Mouse (Mus musculus) midbrain, embryonic 16.5 days (tissue): Measurements from ENCODE around the gene Clec1a. TPM values are rescaled to one million over a fixed set of nuclear protein-coding genes. Genes with fewer than 3 reads are reported as not detected.

ENCODE experiments used
- ATAC-seq: fragments of 200-750 bp; cut with Nextera tagmentation; 2 replicates; pipeline ENCODE4 v1.8.0; 2017; ENCODE audit warnings: moderate TSS enrichment
- H3K27ac ChIP-seq: fragments of 300-500 bp; sonication (generic); 2 replicates; pipeline ENCODE4 v1.5.1; 2014; ENCODE audit warnings: mild to moderate bottlenecking, low read length, mixed read lengths
- H3K27me3 ChIP-seq: fragments of 300-500 bp; sonication (generic); 2 replicates; pipeline ENCODE4 v1.6.1; 2014; ENCODE audit warnings: low read depth, low read length, mixed read lengths; ENCODE audit not compliant: control insufficient read depth, insufficient read depth
- H3K36me3 ChIP-seq: fragments of 300-500 bp; sonication (generic); 2 replicates; pipeline ENCODE4 v1.6.1; 2014; ENCODE audit warnings: mild to moderate bottlenecking, low read length, moderate library complexity, mixed read lengths; ENCODE audit not compliant: control insufficient read depth, insufficient read depth
- H3K4me1 ChIP-seq: fragments of 300-500 bp; sonication (generic); 2 replicates; pipeline ENCODE4 v1.6.1; 2014; ENCODE audit warnings: mild to moderate bottlenecking, low read length, mixed read lengths; ENCODE audit not compliant: control insufficient read depth, insufficient read depth
- H3K4me2 ChIP-seq: fragments of 300-500 bp; sonication (generic); 2 replicates; pipeline ENCODE4 v1.6.1; 2014; ENCODE audit warnings: mild to moderate bottlenecking, low read length, mixed read lengths
- H3K4me3 ChIP-seq: fragments of 300-500 bp; sonication (generic); 2 replicates; pipeline ENCODE4 v1.5.1; 2014; ENCODE audit warnings: low read depth, mild to moderate bottlenecking, low read length, moderate library complexity, mixed read lengths
- H3K9ac ChIP-seq: fragments of 300-500 bp; sonication (generic); 2 replicates; pipeline ENCODE4 v1.6.1; 2014; ENCODE audit warnings: low read depth, low read length, mixed read lengths
- H3K9me3 ChIP-seq: fragments of 300-500 bp; sonication (generic); replicated peaks from 2 replicates; pipeline ENCODE4 v1.6.1; 2014; ENCODE audit warnings: mild to moderate bottlenecking, low read length, mixed read lengths; ENCODE audit not compliant: control insufficient read depth, poor library complexity, severe bottlenecking
- WGBS: fragments of 180-500 bp; shearing (Covaris S2); extraction: QIAGEN DNeasy Blood & Tissue Kit; methylation state at CpG from one replicate; pipeline ENCODE4 v1.1.7; 2014; 5-methylcytosine and 5-hydroxymethylcytosine counted together
- polyA plus RNA-seq: library from polyadenylated mRNA; unstranded; fragments of >200 nt; fragmentation: Nextera tagmentation; extraction: Ambion mirVana; gene quantifications from 2 replicates; pipeline ENCODE4 v1.2.1, GENCODE M21; 2015

Clec1a gene
- polyA plus RNA-seq, 1 experiment from 2014 or later, result 2.1 TPM

GRCm38 (mm10) chr6:129422311-129422710 is 29.5 kb downstream of the Clec1a start:
- WGBS, result 81% methylated on average over 3 of the region's 3 CpGs
- H3K9me3 ChIP-seq, result no peaks in the 10 kb centered on the region
- H3K27ac ChIP-seq, result no peak overlapping the region
- ATAC-seq, result no peak
- H3K4me2 ChIP-seq, result no peak overlapping the region
- H3K4me3 ChIP-seq, result no peak overlapping the region
- no peak overlapping the region for H3K9ac ChIP-seq
- H3K27me3 ChIP-seq, result no peaks in the 10 kb centered on the region
- no peaks in the 10 kb centered on the region for H3K36me3 ChIP-seq
- H3K4me1 ChIP-seq, result no peaks in the 10 kb centered on the region; the same call in 1 of the 2 replicates

DNA sequence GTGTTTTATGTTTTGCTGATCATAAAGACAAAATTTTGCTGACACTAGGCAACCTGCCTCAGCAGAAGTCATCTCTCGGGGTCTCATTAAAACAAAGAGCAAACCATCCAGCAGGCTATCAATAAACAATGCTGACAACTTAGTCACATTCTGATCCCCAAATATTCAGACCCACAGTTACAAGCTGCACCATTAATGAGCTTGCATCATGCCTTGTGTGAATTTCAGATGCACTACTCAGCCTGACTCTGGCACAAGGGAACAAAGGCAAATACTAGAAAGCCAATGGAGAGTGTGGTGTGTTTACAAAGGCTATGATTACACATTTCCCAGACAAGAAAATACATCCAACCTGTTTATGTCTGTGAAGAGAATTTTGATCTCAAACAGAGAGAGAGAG is 37.6 kb downstream of the Clec1a start:
- no peaks in the 10 kb centered on the region for H3K36me3 ChIP-seq
- H3K27ac ChIP-seq, result no peak overlapping the region; the same call in 1 of the 2 replicates
- no peaks in the 10 kb centered on the region for H3K27me3 ChIP-seq
- no peak overlapping the region for H3K4me2 ChIP-seq
- peak; percentile 82 for ATAC-seq
- H3K9me3 ChIP-seq, result no peaks in the 10 kb centered on the region
- H3K9ac ChIP-seq, result no peak overlapping the region
- 77% methylated on average over 1 of the region's 1 CpGs for WGBS
- no peaks in the 10 kb centered on the region for H3K4me1 ChIP-seq
- H3K4me3 ChIP-seq, result no peak overlapping the region

GRCm38 (mm10) chr6:129408562-129408961 is 43.2 kb downstream of the Clec1a start, which contains the start of gene Clec9a:
Gene Clec9a (plus strand): TSS chr6:129408862.
- no peak within 1 kb of the TSS for H3K27ac ChIP-seq
- H3K4me3 ChIP-seq, result no peak within 1 kb of the TSS
- no peaks in the 10 kb centered on the region for H3K9me3 ChIP-seq
- H3K9ac ChIP-seq, result no peak within 1 kb of the TSS
- WGBS, result 84% methylated on average over 2 of the region's 2 CpGs
- no peaks in the 10 kb centered on the region for H3K36me3 ChIP-seq
- no peaks in the 10 kb centered on the region for H3K27me3 ChIP-seq
- H3K4me1 ChIP-seq, result no peaks in the 10 kb centered on the region
- H3K4me2 ChIP-seq, result no peak within 1 kb of the TSS
- no peak for ATAC-seq

- no peaks in the 10 kb centered on the region for H3K36me3 ChIP-seq
- no peak overlapping the region for H3K9ac ChIP-seq
- ATAC-seq, result no peak
- H3K4me1 ChIP-seq, result no peaks in the 10 kb centered on the region
- H3K27me3 ChIP-seq, result no peaks in the 10 kb centered on the region
- no peak overlapping the region for H3K4me3 ChIP-seq
- no peaks in the 10 kb centered on the region for H3K9me3 ChIP-seq
- no peak overlapping the region for H3K27ac ChIP-seq
- 63% methylated on average over 2 of the region's 2 CpGs for WGBS
- H3K4me2 ChIP-seq, result no peak overlapping the region
These were observed 44.5 kb downstream of the Clec1a start for GRCm38 (mm10) chr6:129407324-129407723.

- H3K9me3 ChIP-seq, result no peaks in the 10 kb centered on the region
- no peaks in the 10 kb centered on the region for H3K4me1 ChIP-seq
- H3K27me3 ChIP-seq, result no peaks in the 10 kb centered on the region
- ATAC-seq, result no peak
- H3K27ac ChIP-seq, result no peak overlapping the region
- no peak overlapping the region for H3K4me3 ChIP-seq
- no peak overlapping the region for H3K4me2 ChIP-seq
- no peak overlapping the region for H3K9ac ChIP-seq
- no peaks in the 10 kb centered on the region for H3K36me3 ChIP-seq
These were observed 45.8 kb downstream of the Clec1a start for GRCm38 (mm10) chr6:129405999-129406398.

DNA sequence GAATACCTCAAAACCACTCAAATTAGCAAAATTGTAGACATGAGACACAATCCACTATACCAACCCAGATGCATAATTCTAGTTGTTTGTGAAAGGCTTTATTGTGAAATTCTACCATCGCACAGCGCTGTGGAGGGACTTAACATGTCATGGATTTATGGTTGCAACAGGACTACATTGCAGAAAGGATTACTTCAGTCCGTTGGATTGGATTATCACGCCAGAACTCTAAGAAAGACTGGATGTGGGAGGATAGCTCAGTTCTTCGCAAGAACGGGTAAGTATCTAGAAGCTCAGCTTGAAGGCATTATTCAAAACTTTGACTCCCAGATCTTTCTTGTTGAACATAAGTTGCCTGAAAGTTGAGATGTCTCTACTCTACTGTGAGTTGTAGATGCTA is 48.4 kb downstream of the Clec1a start:
- 39% methylated on average over 6 of the region's 6 CpGs for WGBS
- Histone ChIP-seq H3K4me1 (no peaks in the 10 kb centered on the region), H3K27me3 (no peaks in the 10 kb centered on the region), H3K9ac (no peak overlapping the region), H3K27ac (no peak overlapping the region), H3K36me3 (no peaks in the 10 kb centered on the region), H3K9me3 (no peaks in the 10 kb centered on the region), H3K4me3 (no peak overlapping the region), H3K4me2 (no peak overlapping the region)
- no peak for ATAC-seq

- ATAC-seq, result no peak
- 92% methylated on average over 2 of the region's 2 CpGs for WGBS
- H3K9ac ChIP-seq, result no peak overlapping the region
These were observed 49.4 kb downstream of the Clec1a start for GRCm38 (mm10) chr6:129402404-129402803.

DNA sequence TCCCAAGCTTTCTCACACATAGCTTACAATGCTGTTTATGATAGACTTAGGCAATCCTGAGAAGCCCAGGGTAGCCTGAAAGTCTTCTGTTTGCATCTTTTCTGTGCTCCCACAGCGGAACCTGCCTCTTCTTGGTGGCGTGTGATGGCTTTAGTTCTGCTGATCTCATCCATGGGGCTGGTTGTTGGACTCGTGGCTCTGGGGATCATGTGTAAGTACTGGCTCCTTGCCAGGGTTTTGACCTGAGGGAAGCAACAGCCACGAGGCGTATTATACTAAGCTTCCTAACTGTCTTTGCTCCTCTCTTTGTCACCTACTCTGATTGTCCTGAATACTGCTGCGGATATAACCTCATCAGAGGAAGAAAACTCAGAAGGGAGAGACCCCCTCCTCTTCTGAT is 51.9 kb downstream of the Clec1a start:
- Histone ChIP-seq H3K27me3 (no peaks in the 10 kb centered on the region), H3K9me3 (no peaks in the 10 kb centered on the region), H3K4me2 (no peak overlapping the region), H3K36me3 (no peaks in the 10 kb centered on the region), H3K9ac (no peak overlapping the region), H3K4me3 (no peak overlapping the region), H3K27ac (no peak overlapping the region), H3K4me1 (no peaks in the 10 kb centered on the region)
- 67% methylated on average over 6 of the region's 6 CpGs for WGBS
- no peak for ATAC-seq

More at GRCm38 (mm10) chr6:129402404-129402803, 49.4 kb downstream of the Clec1a start:
- Histone ChIP-seq H3K36me3 (no peaks in the 10 kb centered on the region), H3K9me3 (no peaks in the 10 kb centered on the region), H3K4me1 (no peaks in the 10 kb centered on the region), H3K4me3 (no peak overlapping the region), H3K27ac (no peak overlapping the region), H3K4me2 (no peak overlapping the region), H3K27me3 (no peaks in the 10 kb centered on the region)

DNA sequence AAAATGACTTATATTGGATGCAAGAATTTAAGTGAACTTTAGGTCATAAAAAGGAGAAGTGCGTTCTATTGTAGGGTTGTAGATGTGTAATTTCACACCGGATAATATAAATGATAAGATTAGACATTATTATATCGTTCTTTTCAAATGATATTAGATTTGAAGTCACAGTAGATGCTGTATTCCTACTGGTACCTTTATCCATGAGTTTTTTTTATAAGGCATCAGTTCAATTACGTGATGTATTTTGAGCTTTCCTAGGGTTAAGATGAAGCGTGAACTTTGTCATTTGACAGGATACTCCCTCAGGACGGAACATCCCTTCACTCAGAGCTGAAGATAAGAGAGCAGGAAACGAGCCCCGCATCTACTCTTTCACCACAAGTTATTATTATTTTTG is 54.8 kb downstream of the Clec1a start, which contains the start of gene Clec1b:
Gene Clec1b, plus strand, starts transcription at position 301 of the 400 bp plus-strand sequence.
- no peak for ATAC-seq
- H3K4me3 ChIP-seq, result no peak within 1 kb of the TSS
- no peaks in the 10 kb centered on the region for H3K36me3 ChIP-seq
- H3K9ac ChIP-seq, result no peak within 1 kb of the TSS
- no peak within 1 kb of the TSS for H3K4me2 ChIP-seq
- no peaks in the 10 kb centered on the region for H3K9me3 ChIP-seq
- 83% methylated on average over 8 of the region's 8 CpGs for WGBS
- no peak within 1 kb of the TSS for H3K27ac ChIP-seq
- no peaks in the 10 kb centered on the region for H3K4me1 ChIP-seq
- H3K27me3 ChIP-seq, result no peaks in the 10 kb centered on the region
